Mouse (Mus musculus) intestine, postnatal 0 days (tissue): ENCODE measurements around the gene Reg4. TPM values are rescaled to one million over a fixed set of nuclear protein-coding genes. Genes with fewer than 3 reads are reported as not detected.
A peak's percentile ranks its signal among the peaks of the same experiment; 100 is the strongest.

Source experiments
- ATAC-seq: fragments of 200-750 bp; cut with Nextera tagmentation; 2 replicates; pipeline ENCODE4 v1.8.0; 2017; ENCODE audit warnings: mild to moderate bottlenecking, moderate TSS enrichment, moderate library complexity
- H3K27ac ChIP-seq: fragments of 300-500 bp; sonication (generic); 2 replicates; pipeline ENCODE4 v1.5.1; 2014; ENCODE audit warnings: mild to moderate bottlenecking, low read depth, low read length, moderate library complexity
- H3K27me3 ChIP-seq: fragments of 300-500 bp; sonication (generic); replicated peaks from 2 replicates; pipeline ENCODE4 v1.6.1; 2014; ENCODE audit warnings: low read length, mixed read lengths; ENCODE audit not compliant: control insufficient read depth, insufficient read depth
- H3K36me3 ChIP-seq: fragments of 300-500 bp; sonication (generic); 2 replicates; pipeline ENCODE4 v1.6.1; 2014; ENCODE audit warnings: mild to moderate bottlenecking, moderate library complexity; ENCODE audit not compliant: control insufficient read depth, insufficient read depth
- H3K4me1 ChIP-seq: fragments of 300-500 bp; sonication (generic); replicated peaks from 2 replicates; pipeline ENCODE4 v1.6.1; 2014; ENCODE audit warnings: antibody characterized with exemption, low read length, mixed read lengths; ENCODE audit not compliant: control insufficient read depth, insufficient read depth
- H3K4me2 ChIP-seq: fragments of 300-500 bp; sonication (generic); replicated peaks from 2 replicates; pipeline ENCODE4 v1.6.1; 2014; ENCODE audit warnings: low read depth, mild to moderate bottlenecking, moderate library complexity
- H3K4me3 ChIP-seq: fragments of 300-500 bp; sonication (generic); 2 replicates; pipeline ENCODE4 v1.5.1; 2014; ENCODE audit warnings: low read depth, low read length
- H3K9ac ChIP-seq: fragments of 300-500 bp; sonication (generic); 2 replicates; pipeline ENCODE4 v1.6.1; 2014; ENCODE audit warnings: mild to moderate bottlenecking, low read depth, low read length
- H3K9me3 ChIP-seq: fragments of 300-500 bp; sonication (generic); 2 replicates; pipeline ENCODE4 v1.6.1; 2016; ENCODE audit warnings: mixed run types; ENCODE audit not compliant: control insufficient read depth
- CTCF ChIP-seq: sonication (generic); IDR thresholded peaks from 2 replicates; pipeline ENCODE4 v1.5.1; 2016; ENCODE audit warnings: low read depth, mild to moderate bottlenecking, control low read depth, antibody characterized with exemption, moderate library complexity
- WGBS: fragments of 180-500 bp; shearing (Covaris S2); extraction: QIAGEN DNeasy Blood & Tissue Kit; methylation state at CpG from one replicate; pipeline ENCODE4 v1.1.7; 2014; 5-methylcytosine and 5-hydroxymethylcytosine counted together
- polyA plus RNA-seq: library from polyadenylated mRNA; unstranded; fragments of >200 nt; fragmentation: Nextera tagmentation; extraction: Ambion mirVana; gene quantifications from 2 replicates; pipeline ENCODE4 v1.2.1, GENCODE M21; 2015

Reg4 gene
- polyA plus RNA-seq, 1 experiment from 2014 or later, result 144 TPM

GRCm38 (mm10) chr3:98267249-98267651 lies 45.3 kb downstream of the Reg4 start:
- TF ChIP-seq CTCF, result no peak
- H3K4me1 ChIP-seq, result peaks cover 12% of the 10 kb centered on the region
- peak; percentile 94 for ATAC-seq
- peak overlapping the region; percentile 85 for H3K27ac ChIP-seq
- H3K9ac ChIP-seq, result no peak overlapping the region
- no peaks in the 10 kb centered on the region for H3K9me3 ChIP-seq
- H3K4me3 ChIP-seq, result no peak overlapping the region
- 7% methylated on average over 6 of the region's 6 CpGs for WGBS
- no peaks in the 10 kb centered on the region for H3K36me3 ChIP-seq
- H3K27me3 ChIP-seq, result no peaks in the 10 kb centered on the region
- peak overlapping the region; percentile 37 for H3K4me2 ChIP-seq

GRCm38 (mm10) chr3:98273623-98274398 lies 51.9 kb downstream of the Reg4 start:
- TF ChIP-seq CTCF, result no peak
- Histone ChIP-seq H3K27ac (no peak overlapping the region), H3K27me3 (no peaks in the 10 kb centered on the region), H3K9me3 (no peaks in the 10 kb centered on the region), H3K4me3 (no peak overlapping the region), H3K4me2 (no peak overlapping the region), H3K4me1 (peaks cover 7% of the 10 kb centered on the region; the same call in 1 of the 2 replicates), H3K9ac (no peak overlapping the region), H3K36me3 (no peaks in the 10 kb centered on the region)
- 0 out of 2 replicates have a peak, but pooled peaks have one; percentile 26 for ATAC-seq
- 56% methylated on average over 11 of the region's 11 CpGs for WGBS

GRCm38 (mm10) chr3:98279682-98280081 lies 57.7 kb downstream of the Reg4 start:
- WGBS, result 26% methylated on average over 4 of the region's 4 CpGs
- no peaks in the 10 kb centered on the region for H3K27me3 ChIP-seq
- no peaks in the 10 kb centered on the region for H3K9me3 ChIP-seq
- ATAC-seq, result peak; percentile 78
- TF ChIP-seq CTCF, result no peak
- H3K27ac ChIP-seq, result peak overlapping the region; percentile 91
- peak overlapping the region; percentile 58; the same call in 1 of the 2 replicates for H3K4me3 ChIP-seq
- H3K4me2 ChIP-seq, result peak overlapping the region; percentile 68
- H3K36me3 ChIP-seq, result peaks cover 8% of the 10 kb centered on the region; the same call in 1 of the 2 replicates
- H3K9ac ChIP-seq, result no peak overlapping the region
- H3K4me1 ChIP-seq, result peaks cover 4% of the 10 kb centered on the region; the same call in 1 of the 2 replicates

DNA sequence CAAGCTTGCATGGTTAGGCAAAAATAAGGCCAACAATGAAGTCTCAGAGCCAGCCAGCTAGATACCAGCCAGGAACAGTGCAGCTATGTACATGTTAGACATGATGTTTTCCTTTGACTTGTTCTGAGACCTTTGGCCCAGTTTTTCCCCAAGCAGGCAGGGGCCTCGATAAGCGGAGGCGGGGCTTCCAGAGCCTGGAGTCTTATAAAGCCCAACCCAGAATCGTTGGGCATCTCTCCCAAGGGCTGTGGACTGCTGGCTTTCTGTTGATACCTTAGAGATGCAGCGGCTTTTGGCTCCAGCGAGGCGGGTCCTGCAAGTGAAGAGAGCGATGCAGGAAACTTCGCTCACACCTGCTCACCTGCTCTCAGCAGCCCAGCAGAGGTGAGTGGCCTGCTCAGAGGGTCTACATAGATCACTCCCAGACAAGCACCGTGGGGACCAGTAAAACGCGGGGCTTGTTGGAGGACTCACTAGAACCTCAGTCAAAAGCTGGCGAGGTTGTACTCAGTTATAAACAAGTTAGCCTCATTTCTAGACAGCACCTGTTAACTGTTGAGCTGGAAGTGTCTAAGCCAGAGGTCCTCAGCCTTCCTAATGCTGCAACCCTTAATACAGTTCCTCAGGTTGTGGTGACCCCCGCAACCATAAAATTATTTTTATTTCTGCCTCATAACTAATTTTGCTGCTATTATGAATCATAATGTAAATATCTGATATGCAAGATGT lies 58.4 kb downstream of the Reg4 start, which contains the start of gene Hmgcs2:
Gene Hmgcs2 (plus strand): TSS at position 232 of the 729 bp plus-strand sequence.
- peak within 1 kb of the TSS; percentile 58 for H3K4me3 ChIP-seq
- peak within 1 kb of the TSS; percentile 68 for H3K4me2 ChIP-seq
- H3K4me1 ChIP-seq, result peaks cover 4% of the 10 kb centered on the region; the same call in 1 of the 2 replicates
- no peaks in the 10 kb centered on the region for H3K9me3 ChIP-seq
- WGBS, result 23% methylated on average over 14 of the region's 14 CpGs
- ATAC-seq, result peak; percentile 88
- no peak for TF ChIP-seq CTCF
- peak within 1 kb of the TSS; percentile 91 for H3K27ac ChIP-seq
- H3K36me3 ChIP-seq, result peaks cover 8% of the 10 kb centered on the region; the same call in 1 of the 2 replicates
- H3K9ac ChIP-seq, result peak within 1 kb of the TSS; percentile 58
- H3K27me3 ChIP-seq, result no peaks in the 10 kb centered on the region

DNA sequence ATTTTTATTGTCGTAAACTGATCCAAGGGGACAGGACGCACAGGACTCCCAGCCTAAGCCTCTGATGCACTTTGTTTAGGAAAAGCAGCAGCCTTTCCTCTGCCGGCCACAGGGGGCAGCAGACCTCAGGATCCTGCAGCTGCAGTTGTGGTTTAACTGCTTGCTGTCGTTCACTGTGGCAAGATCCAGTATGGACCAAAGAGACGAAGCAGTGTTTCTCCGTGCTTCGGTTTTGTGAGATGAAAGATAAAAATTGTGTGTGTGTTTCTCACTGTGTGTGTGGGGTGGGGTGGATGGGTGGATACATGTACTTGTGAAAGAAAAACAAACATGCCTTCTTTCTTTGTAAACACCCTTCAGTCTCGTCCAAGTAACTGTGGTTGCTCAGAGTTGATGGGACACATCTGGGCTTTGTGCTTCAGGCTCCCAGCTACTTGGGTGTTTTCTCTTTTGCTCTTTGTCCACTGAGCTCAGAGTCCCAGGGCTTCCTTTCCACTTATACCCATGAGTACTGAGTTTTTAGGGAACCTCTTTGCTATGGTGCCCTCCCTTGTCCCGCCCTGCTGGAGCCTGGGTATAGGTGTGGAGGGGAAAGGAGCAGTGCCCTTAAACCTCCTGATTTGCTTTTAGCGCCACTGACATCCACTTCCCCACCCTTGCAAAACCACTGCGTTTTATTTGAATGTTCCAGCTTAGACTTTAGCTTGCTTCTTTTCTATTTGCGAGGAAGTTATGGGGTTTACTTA lies 59.1 kb downstream of the Reg4 start:
- Histone ChIP-seq H3K9ac (peak overlapping the region; percentile 58), H3K9me3 (no peaks in the 10 kb centered on the region), H3K4me2 (peak overlapping the region; percentile 68), H3K4me3 (peak overlapping the region; percentile 58), H3K4me1 (peaks cover 4% of the 10 kb centered on the region; the same call in 1 of the 2 replicates), H3K27me3 (no peaks in the 10 kb centered on the region), H3K27ac (peak overlapping the region; percentile 91), H3K36me3 (peaks cover 8% of the 10 kb centered on the region; the same call in 1 of the 2 replicates)
- TF ChIP-seq CTCF, result peak; percentile 97
- WGBS, result 17% methylated on average over 12 of the region's 12 CpGs
- peak; percentile 58 for ATAC-seq
